Mouse (Mus musculus): Measurements from ENCODE around the gene Galc.

DNA sequence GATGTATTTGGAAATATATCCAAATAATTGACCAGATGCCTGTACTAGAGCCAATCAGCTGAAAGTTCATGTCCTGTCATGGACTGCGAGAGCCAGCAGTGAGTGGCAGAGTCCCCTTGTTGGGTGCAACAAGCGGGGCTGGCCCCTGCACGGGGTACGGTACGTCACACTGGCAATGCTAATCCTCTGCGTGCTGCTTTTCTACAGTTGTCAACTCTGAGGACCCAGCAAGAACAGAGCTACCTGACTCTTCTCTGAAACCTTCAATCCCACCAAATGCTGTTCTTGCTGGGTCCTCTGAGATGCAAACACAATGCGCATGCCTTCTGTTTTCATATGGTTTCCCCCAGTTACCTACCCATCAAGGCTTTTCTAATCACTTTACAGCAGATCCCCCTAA is 45.9 kb downstream of the Galc start:
- TF ChIP-seq RCOR1 (IDR thresholded peaks at IDR 0.05; ENCODE audit: low read depth, low read length): no peak
- TF ChIP-seq CTCF (IDR thresholded peaks at IDR 0.05 in 2 of 3, conservative IDR thresholded peaks at IDR 0.05 in 1 of 3; ENCODE audit: control insufficient read depth in 1 of 3, insufficient read depth in 1 of 3, low read depth in 2 of 3, low read length in 3 of 3, poor library complexity in 1 of 3, severe bottlenecking in 1 of 3): no peak
- TF ChIP-seq CHD2 (IDR thresholded peaks at IDR 0.05; ENCODE audit: low read length): no peak
- TF ChIP-seq MAZ (IDR thresholded peaks at IDR 0.05; ENCODE audit: low read depth, low read length): no peak
- TF ChIP-seq ELF1 (IDR thresholded peaks at IDR 0.05; ENCODE audit: low read depth, low read length): no peak

All from MEL (cell line).